Mouse (Mus musculus): ENCODE results near the gene Tagln2. TPM values are rescaled to one million over a fixed set of nuclear protein-coding genes. Genes with fewer than 3 reads are reported as not detected.

The Tagln2 gene
- total and polyA plus RNA-seq, 3 experiments, result 679 to 1,501 (median 1,068) TPM

DNA sequence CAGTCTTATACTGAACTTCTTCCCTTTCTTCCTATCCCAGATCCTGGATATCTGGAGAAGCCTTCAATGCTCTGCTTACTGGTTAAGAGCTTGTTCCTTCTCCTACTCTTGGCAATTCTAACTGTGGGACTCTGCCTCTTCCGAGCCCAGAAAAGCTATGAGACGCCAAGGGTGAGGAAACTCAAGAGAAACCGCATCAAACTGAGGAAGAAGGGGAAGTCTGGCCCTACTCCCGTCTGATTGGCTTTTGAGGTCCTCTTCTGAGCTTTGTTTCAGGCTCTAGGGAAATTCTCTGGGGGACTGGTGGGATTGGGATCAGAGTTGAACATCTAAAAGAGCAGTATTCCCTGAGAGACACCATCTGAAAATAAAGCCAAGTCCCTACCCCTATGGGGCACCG is 21.8 kb upstream of the Tagln2 start:
- no peak for ATAC-seq (ENCODE audit: extremely low read depth, insufficient number of reproducible peaks, low FRiP score, poor library complexity, severe bottlenecking)
- H3K36me3 ChIP-seq (replicated peaks), result no peaks in the 10 kb centered on the region
- no peak for TF ChIP-seq GATA2 (IDR thresholded peaks at IDR 0.05; ENCODE audit: borderline replicate concordance, low read depth, low read length)
- no peak for TF ChIP-seq TAL1 (conservative IDR thresholded peaks at IDR 0.05; ENCODE audit: low read depth, low read length)
- no peak for TF ChIP-seq CTCF (IDR thresholded peaks at IDR 0.05; ENCODE audit: low read depth, low read length)
- TF ChIP-seq GATA1 (IDR thresholded peaks at IDR 0.05; ENCODE audit: borderline replicate concordance, low read length), result no peak
- TF ChIP-seq POLR2AphosphoS5 (IDR thresholded peaks at IDR 0.05; ENCODE audit: insufficient replicate concordance, low read depth, low read length), result no peak
- no peak for DNase-seq (ENCODE audit: low spot score)
- no peak overlapping the region for H3K4me3 ChIP-seq (ENCODE audit: low read depth, low read length)
- peaks cover 17% of the 10 kb centered on the region for H3K27me3 ChIP-seq (ENCODE audit: insufficient read depth, low read length)
- H3K4me1 ChIP-seq (ENCODE audit: insufficient read depth, low read depth, low read length), result no peaks in the 10 kb centered on the region
- H3K9me3 ChIP-seq (replicated peaks), result no peaks in the 10 kb centered on the region

- DNase-seq (ENCODE audit: low spot score), result no peak
- H3K36me3 ChIP-seq (replicated peaks), result no peaks in the 10 kb centered on the region
- peaks cover 29% of the 10 kb centered on the region for H3K27me3 ChIP-seq (ENCODE audit: insufficient read depth, low read length)
- no peak overlapping the region for H3K4me3 ChIP-seq (ENCODE audit: low read depth, low read length)
- no peak for ATAC-seq (ENCODE audit: extremely low read depth, insufficient number of reproducible peaks, low FRiP score, poor library complexity, severe bottlenecking)
- no peaks in the 10 kb centered on the region for H3K4me1 ChIP-seq (ENCODE audit: insufficient read depth, low read depth, low read length)
- H3K9me3 ChIP-seq (replicated peaks), result no peaks in the 10 kb centered on the region
- TF ChIP-seq POLR2AphosphoS5 (IDR thresholded peaks at IDR 0.05; ENCODE audit: insufficient replicate concordance, low read depth, low read length) (no peak), GATA1 (IDR thresholded peaks at IDR 0.05; ENCODE audit: borderline replicate concordance, low read length) (no peak), GATA2 (IDR thresholded peaks at IDR 0.05; ENCODE audit: borderline replicate concordance, low read depth, low read length) (no peak), TAL1 (conservative IDR thresholded peaks at IDR 0.05; ENCODE audit: low read depth, low read length) (no peak), CTCF (IDR thresholded peaks at IDR 0.05; ENCODE audit: low read depth, low read length) (no peak)
Observed at GRCm38 (mm10) chr1:172480376-172480775, 19.5 kb upstream of the Tagln2 start.

DNA sequence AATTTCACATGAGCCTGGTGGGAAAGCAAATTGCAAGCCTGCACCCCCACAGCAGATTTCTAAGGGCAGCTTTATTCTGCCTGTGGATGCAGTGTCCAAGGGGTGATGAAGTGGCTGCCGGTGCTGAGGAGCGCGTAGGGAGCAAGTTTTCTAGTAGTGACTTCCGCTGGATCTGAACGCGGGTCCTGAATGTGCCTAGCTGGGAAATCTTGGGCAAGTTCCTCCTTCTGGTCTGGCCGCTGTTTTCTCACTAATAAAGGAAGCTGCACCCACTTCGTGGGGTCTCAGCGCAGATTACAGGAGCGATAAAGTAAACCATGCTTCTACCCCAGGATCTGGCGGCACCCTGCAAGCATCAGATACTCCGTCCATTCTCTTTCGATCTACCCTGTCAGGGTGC is 18.7 kb upstream of the Tagln2 start:
- H3K36me3 ChIP-seq (replicated peaks), result no peaks in the 10 kb centered on the region
- H3K9me3 ChIP-seq (replicated peaks), result no peaks in the 10 kb centered on the region
- DNase-seq (ENCODE audit: low spot score) (no peak), ATAC-seq (ENCODE audit: extremely low read depth, insufficient number of reproducible peaks, low FRiP score, poor library complexity, severe bottlenecking) (no peak)
- H3K27me3 ChIP-seq (ENCODE audit: insufficient read depth, low read length), result peaks cover 29% of the 10 kb centered on the region
- no peak overlapping the region for H3K4me3 ChIP-seq (ENCODE audit: low read depth, low read length)
- no peaks in the 10 kb centered on the region for H3K4me1 ChIP-seq (ENCODE audit: insufficient read depth, low read depth, low read length)
- TF ChIP-seq TAL1 (conservative IDR thresholded peaks at IDR 0.05; ENCODE audit: low read depth, low read length), result no peak
- no peak for TF ChIP-seq POLR2AphosphoS5 (IDR thresholded peaks at IDR 0.05; ENCODE audit: insufficient replicate concordance, low read depth, low read length)
- TF ChIP-seq CTCF (IDR thresholded peaks at IDR 0.05; ENCODE audit: low read depth, low read length), result no peak
- no peak for TF ChIP-seq GATA1 (IDR thresholded peaks at IDR 0.05; ENCODE audit: borderline replicate concordance, low read length)
- TF ChIP-seq GATA2 (IDR thresholded peaks at IDR 0.05; ENCODE audit: borderline replicate concordance, low read depth, low read length), result no peak

- Histone ChIP-seq H3K9me3 (replicated peaks) (no peaks in the 10 kb centered on the region), H3K4me1 (ENCODE audit: insufficient read depth, low read depth, low read length) (no peaks in the 10 kb centered on the region), H3K4me3 (ENCODE audit: low read depth, low read length) (no peak within 1 kb of the TSS), H3K27me3 (ENCODE audit: insufficient read depth, low read length) (peaks cover 29% of the 10 kb centered on the region), H3K36me3 (replicated peaks) (no peaks in the 10 kb centered on the region)
- TF ChIP-seq POLR2AphosphoS5 (IDR thresholded peaks at IDR 0.05; ENCODE audit: insufficient replicate concordance, low read depth, low read length) (no peak), CTCF (IDR thresholded peaks at IDR 0.05; ENCODE audit: low read depth, low read length) (no peak), GATA2 (IDR thresholded peaks at IDR 0.05; ENCODE audit: borderline replicate concordance, low read depth, low read length) (no peak), TAL1 (conservative IDR thresholded peaks at IDR 0.05; ENCODE audit: low read depth, low read length) (no peak), GATA1 (IDR thresholded peaks at IDR 0.05; ENCODE audit: borderline replicate concordance, low read length) (no peak)
- ATAC-seq (ENCODE audit: extremely low read depth, insufficient number of reproducible peaks, low FRiP score, poor library complexity, severe bottlenecking) (peak; percentile 30; the same call in 1 of the 2 replicates), DNase-seq (ENCODE audit: low spot score) (no peak)
Observed at GRCm38 (mm10) chr1:172481540-172482280, 18.1 kb upstream of the Tagln2 start, which contains the start of gene Igsf9. Igsf9 (plus strand) TSS chr1:172481788.

DNA sequence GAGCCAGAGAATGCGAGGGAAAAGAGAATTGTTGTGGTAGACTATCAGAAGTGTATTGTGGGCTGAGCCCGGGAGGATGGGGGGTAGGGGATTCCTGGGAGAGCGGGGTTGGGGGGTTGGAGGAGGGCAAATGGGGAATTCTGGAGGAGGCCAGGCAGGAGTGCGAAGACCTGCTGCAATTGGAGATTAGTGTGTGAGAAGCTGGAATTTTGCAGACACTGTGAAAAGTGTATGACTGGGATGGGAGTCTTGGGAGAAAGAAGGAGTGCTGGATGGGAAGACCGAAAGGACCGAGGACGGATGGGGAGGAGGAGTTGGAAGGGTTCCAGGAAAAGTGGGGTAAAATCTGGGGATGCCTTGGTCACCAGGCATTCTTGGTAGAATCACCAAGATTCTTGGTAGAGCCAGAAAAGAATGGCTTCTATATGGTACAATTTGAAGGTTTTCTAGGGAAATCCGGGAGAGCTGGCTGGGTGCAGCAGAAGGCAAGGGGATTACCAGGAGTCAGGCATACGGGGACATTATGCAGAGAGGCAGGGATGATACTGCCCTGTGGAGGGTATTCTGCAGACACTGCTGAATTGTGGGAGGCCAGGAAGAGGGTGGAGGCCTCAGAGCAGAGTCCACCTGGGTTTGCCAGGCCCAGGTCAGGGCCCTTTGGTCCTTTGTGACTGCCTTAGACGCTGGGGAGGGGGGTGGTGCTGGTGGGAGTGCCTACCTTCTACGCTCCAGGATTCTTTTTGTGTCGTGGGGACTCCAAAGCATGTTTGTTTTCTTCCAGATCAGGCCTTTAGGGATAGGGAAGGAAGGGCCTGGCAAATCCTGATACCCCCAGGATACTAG is 17.1 kb upstream of the Tagln2 start:
- DNase-seq (ENCODE audit: low spot score) (no peak), ATAC-seq (ENCODE audit: extremely low read depth, insufficient number of reproducible peaks, low FRiP score, poor library complexity, severe bottlenecking) (no peak)
- Histone ChIP-seq H3K9me3 (replicated peaks) (no peaks in the 10 kb centered on the region), H3K27me3 (ENCODE audit: insufficient read depth, low read length) (peaks cover 29% of the 10 kb centered on the region), H3K36me3 (replicated peaks) (no peaks in the 10 kb centered on the region), H3K4me1 (ENCODE audit: insufficient read depth, low read depth, low read length) (no peaks in the 10 kb centered on the region), H3K4me3 (ENCODE audit: low read depth, low read length) (no peak overlapping the region)
- TF ChIP-seq CTCF (IDR thresholded peaks at IDR 0.05; ENCODE audit: low read depth, low read length), result no peak
- TF ChIP-seq TAL1 (conservative IDR thresholded peaks at IDR 0.05; ENCODE audit: low read depth, low read length), result no peak
- no peak for TF ChIP-seq POLR2AphosphoS5 (IDR thresholded peaks at IDR 0.05; ENCODE audit: insufficient replicate concordance, low read depth, low read length)
- TF ChIP-seq GATA2 (IDR thresholded peaks at IDR 0.05; ENCODE audit: borderline replicate concordance, low read depth, low read length), result no peak
- no peak for TF ChIP-seq GATA1 (IDR thresholded peaks at IDR 0.05; ENCODE audit: borderline replicate concordance, low read length)

- no peaks in the 10 kb centered on the region for H3K4me1 ChIP-seq (ENCODE audit: insufficient read depth, low read depth, low read length)
- no peaks in the 10 kb centered on the region for H3K36me3 ChIP-seq (replicated peaks)
- no peaks in the 10 kb centered on the region for H3K9me3 ChIP-seq (replicated peaks)
- DNase-seq (ENCODE audit: low spot score), result no peak
- TF ChIP-seq GATA1 (IDR thresholded peaks at IDR 0.05; ENCODE audit: borderline replicate concordance, low read length) (no peak), CTCF (IDR thresholded peaks at IDR 0.05; ENCODE audit: low read depth, low read length) (no peak), POLR2AphosphoS5 (IDR thresholded peaks at IDR 0.05; ENCODE audit: insufficient replicate concordance, low read depth, low read length) (no peak), GATA2 (IDR thresholded peaks at IDR 0.05; ENCODE audit: borderline replicate concordance, low read depth, low read length) (no peak), TAL1 (conservative IDR thresholded peaks at IDR 0.05; ENCODE audit: low read depth, low read length) (no peak)
- no peak overlapping the region for H3K4me3 ChIP-seq (ENCODE audit: low read depth, low read length)
- H3K27me3 ChIP-seq (ENCODE audit: insufficient read depth, low read length), result peaks cover 32% of the 10 kb centered on the region
- no peak for ATAC-seq (ENCODE audit: extremely low read depth, insufficient number of reproducible peaks, low FRiP score, poor library complexity, severe bottlenecking)
Observed at GRCm38 (mm10) chr1:172483361-172483660, 16.5 kb upstream of the Tagln2 start.

All from G1E (cell line).